Mouse (Mus musculus) testis, postnatal 14 days (tissue): Measurements from ENCODE around the gene Gm45837.
"Not testable (repeated sequence)": the region's sequence is repeated elsewhere in the genome, so short reads cannot be mapped to it uniquely, and the experiment has no call there.

Source experiments
- DNase-seq: peaks from one replicate; pipeline ENCODE4 v3.0.0; 2021; ENCODE audit warnings: low spot score

The Gm45837 gene

GRCm38 (mm10) chr7:101550686-101551485, 140.2 kb downstream of the Gm45837 start:
- no peak for DNase-seq

- DNase-seq: no peak
Measured at GRCm38 (mm10) chr7:101551530-101551929, 140.8 kb downstream of the Gm45837 start.

GRCm38 (mm10) chr7:101555473-101555872, 144.8 kb downstream of the Gm45837 start:
- DNase-seq: not testable (repeated sequence)

- no peak for DNase-seq
Measured at GRCm38 (mm10) chr7:101557391-101557790, 146.7 kb downstream of the Gm45837 start.

- not testable (repeated sequence) for DNase-seq
Measured at GRCm38 (mm10) chr7:101559393-101559792, 148.7 kb downstream of the Gm45837 start.
